Mouse (Mus musculus): ENCODE results near the gene Zfhx3. TPM values are rescaled to one million over a fixed set of nuclear protein-coding genes. Genes with fewer than 3 reads are reported as not detected.

Gene Zfhx3
- 1.0 TPM for polyA plus RNA-seq (2014; fragmentation: Illumina TruSeq; extraction: RNeasy Lipid Tissue Mini Kit (QIAGEN cat#74804); ENCODE audit: low read depth, low replicate concordance)

DNA sequence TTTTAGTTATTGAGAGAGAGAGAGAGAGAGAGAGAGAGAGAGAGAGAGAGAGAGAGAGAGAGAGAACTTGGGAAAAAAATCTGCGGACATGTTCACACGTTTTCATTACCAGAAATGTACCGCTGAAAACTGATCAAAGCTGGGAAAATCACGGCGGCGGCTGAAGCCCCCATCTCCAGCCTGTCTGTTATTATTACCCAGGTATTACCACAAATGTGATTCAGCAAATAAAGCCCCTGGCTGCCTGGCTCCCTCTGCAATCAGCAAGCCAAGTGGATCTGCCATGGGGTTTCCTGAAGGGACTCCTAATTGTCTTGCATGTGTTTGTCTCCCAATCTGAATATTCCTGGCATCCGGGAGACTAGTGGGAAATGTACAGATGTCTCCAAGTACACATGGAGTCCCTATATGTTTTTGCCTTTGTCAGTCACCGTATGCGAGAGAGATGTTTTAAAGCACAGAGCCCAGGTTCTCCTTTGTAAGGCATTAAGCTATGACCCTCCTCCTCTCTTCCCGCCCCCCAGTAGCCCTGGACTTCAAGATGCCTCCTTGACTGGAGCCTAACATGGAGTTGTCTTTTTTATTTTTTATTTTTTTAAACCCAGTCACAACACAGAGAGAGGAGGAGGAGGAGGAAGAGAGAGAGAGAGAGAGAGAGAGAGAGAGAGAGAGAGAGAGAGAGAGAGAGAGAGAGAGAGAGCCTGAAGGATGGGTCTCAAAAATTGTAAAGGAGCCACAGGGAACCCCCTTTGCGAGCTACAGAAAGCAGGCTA lies at the start of gene Zfhx3:
Gene Zfhx3 (plus strand): TSS at position 723 of the 773 bp plus-strand sequence.

